Mouse (Mus musculus) heart, embryonic 14.5 days (tissue): ENCODE results near the gene Scaf1. TPM values are rescaled to one million over a fixed set of nuclear protein-coding genes. Genes with fewer than 3 reads are reported as not detected.

Source experiments
- ATAC-seq: fragments of 200-750 bp; cut with Nextera tagmentation; 2 replicates; pipeline ENCODE4 v1.8.0; 2017; ENCODE audit warnings: low read depth, moderate TSS enrichment; ENCODE audit not compliant: insufficient number of reproducible peaks, insufficient read depth, low FRiP score
- H3K27ac ChIP-seq, 2 experiments: fragments of 200-500 bp in 1 of 2; fragments of 300-500 bp in 1 of 2; sonication (generic) in 1 of 2; replicated peaks in 1 of 2; 2 replicates each; pipeline ENCODE4 v1.5.1; 2012 to 2014; ENCODE audit warnings: low read depth in 2 of 2, low read length in 2 of 2, control low read depth in 1 of 2, mild to moderate bottlenecking in 1 of 2, mixed read lengths in 1 of 2; ENCODE audit not compliant: control insufficient read depth in 1 of 2, insufficient read depth in 1 of 2
- H3K27me3 ChIP-seq: fragments of 300-500 bp; sonication (generic); 2 replicates; pipeline ENCODE4 v1.6.1; 2014; ENCODE audit warnings: mild to moderate bottlenecking, low read length, control low read depth; ENCODE audit not compliant: control insufficient read depth, insufficient read depth
- H3K36me3 ChIP-seq: fragments of 300-500 bp; sonication (generic); 2 replicates; pipeline ENCODE4 v1.6.1; 2014; ENCODE audit warnings: mild to moderate bottlenecking, control low read depth, low read length, mixed read lengths; ENCODE audit not compliant: control insufficient read depth, insufficient read depth
- H3K4me1 ChIP-seq, 2 experiments: fragments of 200-500 bp in 1 of 2; fragments of 300-500 bp in 1 of 2; sonication (generic) in 1 of 2; 2 replicates each; pipeline ENCODE4 v1.6.1; 2012 to 2014; ENCODE audit warnings: low read length in 2 of 2, control low read depth in 1 of 2, mixed read lengths in 1 of 2; ENCODE audit not compliant: control insufficient read depth in 2 of 2, insufficient read depth in 2 of 2
- H3K4me2 ChIP-seq: fragments of 300-500 bp; sonication (generic); 2 replicates; pipeline ENCODE4 v1.6.1; 2014; ENCODE audit warnings: mild to moderate bottlenecking, low read length
- H3K4me3 ChIP-seq, 2 experiments: fragments of 200-500 bp in 1 of 2; fragments of 300-500 bp in 1 of 2; sonication (generic) in 1 of 2; 2 replicates each; pipeline ENCODE4 v1.5.1; 2012 to 2014; ENCODE audit warnings: low read length in 2 of 2, mild to moderate bottlenecking in 2 of 2, control low read depth in 1 of 2, low read depth in 1 of 2, moderate library complexity in 1 of 2; ENCODE audit not compliant: control insufficient read depth in 1 of 2, insufficient read depth in 1 of 2
- H3K9ac ChIP-seq: fragments of 300-500 bp; sonication (generic); 2 replicates; pipeline ENCODE4 v1.6.1; 2014; ENCODE audit warnings: mild to moderate bottlenecking, low read length
- H3K9me3 ChIP-seq: fragments of 300-500 bp; sonication (generic); 2 replicates; pipeline ENCODE4 v1.6.1; 2016; ENCODE audit warnings: low read length, control low read depth; ENCODE audit not compliant: control insufficient read depth
- WGBS: fragments of 180-500 bp; shearing (Covaris S2); extraction: QIAGEN DNeasy Blood & Tissue Kit; methylation state at CpG from one replicate; pipeline ENCODE4 v1.1.7; 2014; 5-methylcytosine and 5-hydroxymethylcytosine counted together
- polyA plus RNA-seq: library from polyadenylated mRNA; unstranded; fragments of >200 nt; fragmentation: Nextera tagmentation; extraction: Ambion mirVana; gene quantifications from 2 replicates; pipeline ENCODE4 v1.2.1, GENCODE M21; 2014

Gene Scaf1
- 36.2 and 36.8 TPM in 2 replicates for polyA plus RNA-seq

DNA sequence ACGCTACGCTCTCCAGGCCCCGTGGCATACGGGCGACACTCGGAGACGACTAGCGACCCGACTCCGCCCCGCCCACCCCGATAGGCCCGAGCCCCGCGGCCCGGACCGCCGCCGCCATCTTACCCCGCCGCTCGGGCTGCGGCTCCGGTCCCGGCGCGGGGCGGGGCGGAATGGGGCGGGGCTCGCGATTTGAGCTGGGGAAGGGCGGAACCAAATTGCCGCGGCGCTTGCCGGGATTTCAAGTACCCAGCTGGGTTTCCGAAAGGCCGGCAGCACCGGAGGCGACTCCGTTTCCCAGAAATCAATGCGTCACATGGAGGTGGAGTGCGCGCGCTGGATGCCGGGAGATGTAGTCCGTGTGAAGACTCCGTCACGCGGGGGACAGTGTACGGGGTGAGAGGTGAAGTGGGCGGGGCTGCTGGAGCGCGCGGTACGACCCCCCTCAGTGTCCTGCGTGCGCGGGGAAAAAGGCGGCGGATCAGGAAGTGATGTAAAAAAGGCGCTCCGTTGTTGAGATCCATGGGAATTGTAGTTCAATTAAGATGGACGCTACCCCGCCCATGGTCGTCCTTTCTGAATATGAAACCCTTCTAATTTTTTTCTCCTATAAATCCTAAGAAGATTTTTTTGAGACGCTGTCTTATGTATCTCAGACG lies at the start of gene Scaf1:
Scaf1 (minus strand) TSS at position 407 of the 656 bp plus-strand sequence.
- Histone ChIP-seq H3K9ac (peak within 1 kb of the TSS; percentile 97), H3K4me2 (peak within 1 kb of the TSS; percentile 82), H3K27me3 (no peaks in the 10 kb centered on the region), H3K4me1 (peaks cover 6 to 16% of the 10 kb centered on the region in 2 experiments; a peak in 3 of 4 replicates), H3K9me3 (no peaks in the 10 kb centered on the region), H3K27ac (peak within 1 kb of the TSS; percentile 99 to 100), H3K36me3 (peaks cover 36% of the 10 kb centered on the region), H3K4me3 (peak within 1 kb of the TSS; percentile 69 to 88)
- 1% methylated on average over 69 of the region's 69 CpGs for WGBS
- peak; percentile 87 for ATAC-seq

DNA sequence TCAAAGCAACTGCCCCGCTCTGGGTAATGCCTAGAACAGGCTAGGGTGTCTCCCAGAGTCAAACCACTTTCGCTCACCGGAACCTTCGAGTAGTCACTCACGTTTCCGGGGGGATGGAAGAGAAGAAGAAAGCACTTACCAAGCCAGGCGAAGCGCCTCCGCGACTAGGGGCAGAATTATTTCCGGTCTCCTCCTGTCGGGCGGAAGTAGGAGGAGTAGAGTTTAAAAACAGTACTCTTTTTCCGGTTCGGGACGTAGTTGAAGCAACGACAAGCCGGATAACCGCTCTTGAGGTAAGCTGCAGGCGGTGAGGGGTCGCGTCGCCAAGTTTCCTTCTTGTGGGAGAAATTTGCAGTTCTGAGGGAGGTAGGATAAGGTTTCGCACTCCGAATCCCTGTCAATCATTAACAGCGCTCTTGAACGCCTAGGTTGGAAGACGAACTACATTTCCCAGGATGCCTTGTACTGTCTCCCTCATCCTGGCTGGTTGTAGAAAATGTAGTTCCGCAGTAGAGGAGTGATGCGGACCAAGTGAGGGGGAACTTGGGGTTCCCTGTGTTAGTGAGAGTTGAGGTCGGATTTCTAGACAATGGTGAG lies 46.2 kb upstream of the Scaf1 start, which contains the start of the genes Nosip and Prrg2:
Nosip (plus strand) TSS at position 191 of the 597 bp plus-strand sequence.
Prrg2 (minus strand) TSS at position 439 of the 597 bp plus-strand sequence.
- H3K4me1 ChIP-seq, result peaks cover 5 to 13% of the 10 kb centered on the region in 2 experiments; a peak in 3 of 4 replicates
- ATAC-seq, result peak; percentile 79
- under 1% methylated on average over 31 of the region's 31 CpGs for WGBS
- H3K36me3 ChIP-seq, result no peaks in the 10 kb centered on the region; the same call in 1 of the 2 replicates
- H3K4me3 ChIP-seq, result peak within 1 kb of the TSS; percentile 76 to 94
- no peaks in the 10 kb centered on the region for H3K9me3 ChIP-seq
- peak within 1 kb of the TSS; percentile 88 to 95 for H3K27ac ChIP-seq
- peak within 1 kb of the TSS; percentile 78 for H3K9ac ChIP-seq
- peak within 1 kb of the TSS; percentile 68 for H3K4me2 ChIP-seq
- no peaks in the 10 kb centered on the region for H3K27me3 ChIP-seq

DNA sequence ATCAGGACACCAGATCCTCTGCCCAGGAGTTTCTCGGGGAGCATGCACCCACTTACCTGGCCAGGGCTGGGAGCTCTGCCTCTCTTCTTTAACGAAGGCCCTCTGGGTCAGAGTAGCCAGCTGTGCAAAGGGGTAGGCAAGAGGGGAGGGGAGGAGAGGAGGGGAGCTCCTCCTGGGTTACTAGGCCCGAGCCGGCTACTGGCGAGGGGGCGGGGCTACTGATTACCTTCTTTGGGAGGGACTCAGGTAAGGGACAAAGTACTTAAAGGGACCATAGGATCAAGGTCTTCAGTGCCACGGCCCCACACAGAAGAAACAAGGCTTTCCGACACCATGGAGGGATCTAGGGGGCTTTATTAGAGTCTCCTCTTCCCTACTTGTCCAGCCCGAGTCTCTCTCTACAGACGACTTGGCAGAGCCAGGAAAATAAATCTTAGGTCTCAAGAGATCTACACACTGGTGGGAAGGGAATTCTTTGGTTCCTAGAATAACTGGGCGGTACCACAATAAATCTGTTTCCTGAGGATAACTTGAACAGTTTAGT lies 45.4 kb upstream of the Scaf1 start:
- H3K36me3 ChIP-seq, result no peaks in the 10 kb centered on the region; the same call in 1 of the 2 replicates
- no peaks in the 10 kb centered on the region for H3K9me3 ChIP-seq
- ATAC-seq, result no peak
- no peaks in the 10 kb centered on the region for H3K27me3 ChIP-seq
- WGBS, result 15% methylated on average over 11 of the region's 11 CpGs
- peak overlapping the region; percentile 68 for H3K4me2 ChIP-seq
- H3K4me1 ChIP-seq, result peaks cover 5 to 13% of the 10 kb centered on the region in 2 experiments; a peak in 3 of 4 replicates
- H3K9ac ChIP-seq, result peak overlapping the region; percentile 78
- H3K4me3 ChIP-seq, result peak overlapping the region; percentile 11 to 76
- peak overlapping the region; percentile 40 to 88; a peak in 3 of 4 replicates for H3K27ac ChIP-seq

DNA sequence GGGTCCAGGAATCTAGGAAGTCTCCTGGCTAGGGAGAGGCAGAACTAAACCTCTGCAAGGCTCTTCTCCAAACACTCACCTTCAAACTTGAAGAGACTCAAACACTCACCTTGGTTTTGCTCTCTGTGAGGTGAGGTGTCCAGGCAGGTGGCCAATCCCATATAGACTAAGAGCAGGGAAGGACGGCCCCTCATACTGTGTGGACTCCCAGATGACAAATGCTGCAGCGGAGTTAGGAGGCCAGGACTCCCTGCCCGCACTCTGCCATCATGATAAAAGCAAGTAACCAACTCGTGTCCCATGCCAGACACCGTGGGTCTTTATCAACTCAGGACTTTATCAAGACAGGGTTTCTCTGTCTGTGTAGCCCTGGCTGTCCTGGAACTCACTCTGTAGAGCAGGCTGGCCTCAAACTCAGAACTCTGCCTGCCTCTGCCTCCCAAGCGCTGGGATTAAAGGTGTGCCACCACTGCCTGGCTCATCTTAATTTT lies 44.5 kb upstream of the Scaf1 start:
- Histone ChIP-seq H3K36me3 (no peaks in the 10 kb centered on the region; the same call in 1 of the 2 replicates), H3K4me3 (no peak overlapping the region), H3K4me1 (peaks cover 5 to 13% of the 10 kb centered on the region in 2 experiments; a peak in 3 of 4 replicates), H3K9me3 (no peaks in the 10 kb centered on the region), H3K27me3 (no peaks in the 10 kb centered on the region), H3K27ac (no peak overlapping the region), H3K9ac (no peak overlapping the region), H3K4me2 (no peak overlapping the region)
- no peak for ATAC-seq
- WGBS, result 73% methylated on average over 6 of the region's 6 CpGs

DNA sequence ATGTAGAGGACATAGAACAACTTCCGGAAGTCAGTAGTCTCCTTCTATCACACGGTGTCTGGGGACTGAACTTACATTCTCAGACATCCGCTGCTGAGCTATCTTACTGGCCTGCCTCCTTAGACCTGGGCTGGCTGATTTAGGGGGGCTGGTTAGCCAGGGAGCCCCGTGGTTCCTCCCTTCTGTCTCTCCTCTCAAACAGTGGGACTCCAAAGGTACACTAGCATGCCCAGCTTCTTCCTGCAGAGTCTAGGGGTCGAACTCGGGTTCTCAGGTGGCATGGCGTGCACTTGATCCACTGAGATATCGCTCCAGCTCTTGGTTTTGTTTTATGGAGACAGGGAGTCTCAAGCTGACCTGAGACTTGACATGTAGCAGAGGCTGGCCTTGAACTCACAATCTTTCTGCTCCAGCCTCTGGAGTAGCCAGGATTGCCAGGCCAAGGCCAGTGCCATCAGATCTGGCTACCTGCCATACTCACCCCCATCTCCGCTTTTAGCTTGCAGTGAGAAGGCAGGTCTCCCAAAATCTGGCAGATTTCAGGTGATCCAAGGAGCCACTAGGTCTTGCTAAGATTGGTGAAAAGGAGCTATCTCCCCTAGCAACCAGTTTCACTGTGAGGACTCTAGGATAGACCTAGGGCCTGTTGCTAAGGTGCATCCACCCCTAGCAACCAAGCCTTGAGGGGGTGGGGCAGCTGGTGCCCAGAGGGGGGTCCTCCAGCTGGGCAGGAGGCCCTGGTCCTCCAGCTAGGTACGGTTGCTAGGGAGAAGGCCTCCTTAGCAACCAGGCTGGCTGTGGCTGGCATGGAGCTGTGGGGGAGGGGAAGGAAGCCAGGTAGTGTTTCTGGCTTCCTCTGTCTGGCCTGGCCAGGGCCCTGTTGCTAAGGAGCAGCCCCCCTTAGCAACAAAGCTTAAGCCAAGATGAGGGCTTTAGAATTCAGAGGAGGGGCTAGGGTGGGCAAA lies 42.7 kb upstream of the Scaf1 start:
- Histone ChIP-seq H3K4me1 (peaks cover 5 to 13% of the 10 kb centered on the region in 2 experiments; a peak in 3 of 4 replicates), H3K27ac (no peak overlapping the region), H3K27me3 (no peaks in the 10 kb centered on the region), H3K9me3 (no peaks in the 10 kb centered on the region), H3K36me3 (no peaks in the 10 kb centered on the region; the same call in 1 of the 2 replicates), H3K9ac (no peak overlapping the region), H3K4me2 (no peak overlapping the region), H3K4me3 (no peak overlapping the region)
- 74% methylated on average over 10 of the region's 10 CpGs for WGBS
- ATAC-seq, result no peak

DNA sequence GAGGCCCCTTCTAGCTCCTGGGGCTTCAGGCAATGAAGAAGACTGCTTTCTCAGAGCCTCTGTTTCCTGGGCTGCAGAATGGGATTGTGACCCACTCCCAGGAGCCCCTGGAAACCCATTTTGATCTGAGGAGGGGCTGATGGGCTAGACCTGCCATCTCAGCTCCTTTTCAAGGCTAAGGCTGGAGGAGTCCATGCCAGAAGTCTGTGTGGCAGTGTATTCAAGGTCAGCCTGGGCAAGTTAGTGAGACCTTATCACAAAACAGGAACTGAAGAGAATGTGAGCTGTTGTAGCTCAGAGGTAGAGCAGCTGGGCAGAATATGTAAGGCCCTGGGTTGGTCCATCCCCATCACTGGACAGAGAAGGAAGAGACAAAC lies 40.8 kb upstream of the Scaf1 start:
- H3K27me3 ChIP-seq, result no peaks in the 10 kb centered on the region
- no peak overlapping the region for H3K4me2 ChIP-seq
- no peak overlapping the region for H3K4me3 ChIP-seq
- peaks cover 5 to 7% of the 10 kb centered on the region in 2 experiments; a peak in 3 of 4 replicates for H3K4me1 ChIP-seq
- ATAC-seq, result no peak
- H3K27ac ChIP-seq, result no peak overlapping the region
- H3K9ac ChIP-seq, result no peak overlapping the region
- no peaks in the 10 kb centered on the region for H3K9me3 ChIP-seq
- no peaks in the 10 kb centered on the region for H3K36me3 ChIP-seq
